Mouse (Mus musculus) thymus, postnatal 25 days (tissue): Measurements from ENCODE around the gene Nfil3.

Experiments used
- DNase-seq: peaks from one replicate; pipeline ENCODE4 v3.0.0; 2022

The Nfil3 gene

GRCm38 (mm10) chr13:52981441-52982281, 788 bp upstream of the Nfil3 start:
- DNase-seq: peak; percentile 47

GRCm38 (mm10) chr13:52980211-52980950, 492 bp downstream of the Nfil3 start:
- peak; percentile 71 for DNase-seq

- no peak for DNase-seq
Measured at GRCm38 (mm10) chr13:52979331-52980051, 1.4 kb downstream of the Nfil3 start.

- DNase-seq: peak; percentile 11
Measured at GRCm38 (mm10) chr13:52978321-52978981, 2.4 kb downstream of the Nfil3 start.

GRCm38 (mm10) chr13:52977757-52978156, 3.1 kb downstream of the Nfil3 start:
- DNase-seq: no peak

- DNase-seq: no peak
Measured at GRCm38 (mm10) chr13:52977221-52977609, 3.7 kb downstream of the Nfil3 start.

- no peak for DNase-seq
Measured at GRCm38 (mm10) chr13:52976510-52977220, 4.2 kb downstream of the Nfil3 start.

- no peak for DNase-seq
Measured at GRCm38 (mm10) chr13:52976130-52976509, 4.8 kb downstream of the Nfil3 start.

- DNase-seq: no peak
Measured at GRCm38 (mm10) chr13:52974676-52975075, 6.2 kb downstream of the Nfil3 start.

GRCm38 (mm10) chr13:52973427-52973826, 7.4 kb downstream of the Nfil3 start:
- no peak for DNase-seq

GRCm38 (mm10) chr13:52972626-52973025, 8.2 kb downstream of the Nfil3 start:
- DNase-seq: no peak

GRCm38 (mm10) chr13:52970876-52971275, 10.0 kb downstream of the Nfil3 start:
- no peak for DNase-seq

- DNase-seq: no peak
Measured at GRCm38 (mm10) chr13:52962922-52963321, 18.0 kb downstream of the Nfil3 start.

- no peak for DNase-seq
Measured at GRCm38 (mm10) chr13:52962361-52962760, 18.5 kb downstream of the Nfil3 start.

GRCm38 (mm10) chr13:52953779-52954553, 26.9 kb downstream of the Nfil3 start:
- no peak for DNase-seq

- no peak for DNase-seq
Measured at GRCm38 (mm10) chr13:52949211-52949610, 31.7 kb downstream of the Nfil3 start.

- no peak for DNase-seq
Measured at GRCm38 (mm10) chr13:52947545-52947944, 33.3 kb downstream of the Nfil3 start.

GRCm38 (mm10) chr13:52945769-52946168, 35.1 kb downstream of the Nfil3 start:
- DNase-seq: no peak

- DNase-seq: no peak
Measured at GRCm38 (mm10) chr13:52944116-52944515, 36.8 kb downstream of the Nfil3 start.

GRCm38 (mm10) chr13:52942876-52943388, 37.9 kb downstream of the Nfil3 start:
- DNase-seq: no peak

GRCm38 (mm10) chr13:52940956-52941355, 39.9 kb downstream of the Nfil3 start:
- DNase-seq: no peak
